Mouse (Mus musculus) kidney, adult 2 months (tissue): ENCODE measurements around the gene Gpx4.

Source experiments
- CTCF ChIP-seq: fragments of 200-500 bp; conservative IDR thresholded peaks from 2 replicates; pipeline ENCODE4 v1.5.1; 2011; ENCODE audit warnings: low read depth, mild to moderate bottlenecking, control low read depth, low read length, moderate library complexity, mixed read lengths; ENCODE audit not compliant: insufficient read depth, insufficient read length
- POLR2A ChIP-seq: fragments of 200-500 bp; IDR thresholded peaks from one replicate; pipeline ENCODE4 v1.6.1; 2011; ENCODE audit warnings: low read depth, low read length, control low read depth

DNA sequence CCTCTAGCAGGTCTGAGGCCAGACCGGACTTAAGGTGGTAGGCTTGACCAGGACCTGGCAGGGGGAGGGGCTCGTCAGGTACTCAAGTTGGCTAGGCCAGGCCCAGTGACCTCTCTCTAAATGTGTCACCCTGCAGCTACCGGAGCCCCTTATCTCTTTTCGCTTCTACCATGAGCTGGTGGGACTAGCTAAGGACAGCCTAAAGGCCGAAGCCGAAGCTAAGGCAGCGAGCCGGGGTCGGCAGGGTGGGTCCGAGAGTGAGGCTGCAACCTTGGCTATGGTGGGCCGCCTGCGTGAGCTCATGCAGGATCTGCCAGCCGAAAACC lies 18.5 kb upstream of the Gpx4 start:
- TF ChIP-seq CTCF (no peak), POLR2A (no peak)
